Mouse (Mus musculus) left cerebral cortex, adult 18-20 months (tissue): ENCODE data around the gene Ldah. TPM values are rescaled to one million over a fixed set of nuclear protein-coding genes. Genes with fewer than 3 reads are reported as not detected.
A peak's percentile ranks its signal among the peaks of the same experiment; 100 is the strongest.

Experiments used
- DNase-seq, 2 experiments: peaks; one replicate each; pipeline ENCODE4 v3.0.0; 2021 to 2022; ENCODE audit warnings: low spot score in 2 of 2, mixed read lengths in 1 of 2
- total RNA-seq, 2 experiments: library from RNA; stranded (reverse); gene quantifications; 2 replicates each; pipeline ENCODE4 v1.2.3; 2021

Ldah gene
- total RNA-seq, 2 experiments from 2014 or later, result 34.9 to 40.2 TPM

DNA sequence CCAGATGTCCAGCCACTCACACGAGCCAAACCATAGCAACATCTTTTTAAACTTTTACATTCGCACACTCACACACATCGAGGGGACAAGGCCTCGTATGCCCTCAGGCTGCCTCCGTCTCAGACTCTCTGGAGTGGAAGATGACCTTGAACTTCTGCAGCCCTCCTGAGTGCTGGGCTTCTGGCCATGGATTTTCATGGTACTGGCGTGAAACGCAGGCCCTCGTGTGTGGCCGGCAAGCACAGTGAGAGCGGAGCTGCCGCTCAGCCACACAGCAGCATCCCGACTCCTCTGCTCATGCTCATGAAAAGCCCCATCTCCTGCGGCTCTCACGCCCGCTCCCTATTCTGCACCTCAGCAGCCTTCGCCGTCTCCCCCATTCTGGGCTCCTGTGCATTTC lies 103.1 kb downstream of the Ldah start:
- DNase-seq, result no peak

DNA sequence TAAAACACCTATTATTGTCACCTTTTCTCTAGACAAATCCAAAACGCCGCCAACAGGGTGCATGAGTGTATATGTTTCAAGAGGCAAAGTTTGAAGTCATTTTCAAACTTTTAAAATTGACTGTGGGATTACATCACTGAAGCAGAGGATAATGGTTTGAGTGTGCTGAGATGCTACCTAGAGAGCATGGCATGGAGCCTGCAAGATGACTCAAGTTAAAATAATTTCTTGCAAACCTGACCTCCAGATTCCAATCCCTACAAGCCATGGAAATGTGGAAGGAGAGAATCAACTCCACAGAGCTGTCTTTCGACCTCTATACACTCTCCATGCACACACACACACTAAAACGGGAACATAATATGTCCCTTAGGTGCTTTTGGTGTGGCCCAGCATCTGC lies 104.4 kb downstream of the Ldah start:
- no peak for DNase-seq

DNA sequence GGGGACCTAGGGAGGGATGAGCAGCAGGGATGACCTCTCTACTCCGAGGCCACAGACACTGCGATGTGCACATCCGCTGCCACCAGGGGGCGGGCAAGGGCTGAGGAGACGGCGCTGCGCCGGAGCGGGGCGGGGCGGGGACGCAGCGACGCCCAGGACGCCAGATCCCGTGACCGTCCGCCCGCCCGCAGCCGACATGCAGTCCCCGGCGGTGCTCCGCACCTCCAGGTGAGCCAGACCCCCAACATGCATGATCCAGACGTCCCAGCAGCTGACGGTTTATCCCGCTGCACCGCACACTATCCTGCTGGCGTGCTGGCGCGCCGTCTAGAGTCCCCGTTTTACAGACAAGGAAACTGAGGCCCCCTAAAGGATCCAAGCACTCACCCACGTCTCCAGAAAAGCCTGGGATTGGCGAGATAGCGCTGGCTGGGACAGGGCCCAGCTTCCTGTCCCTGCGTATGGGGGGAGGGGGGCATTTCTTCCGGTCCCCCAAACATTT lies 105.4 kb downstream of the Ldah start, which contains the start of gene Hs1bp3:
Gene Hs1bp3 (plus strand): TSS at position 163 of the 502 bp plus-strand sequence.
- peak; percentile 89 to 90 for DNase-seq

DNA sequence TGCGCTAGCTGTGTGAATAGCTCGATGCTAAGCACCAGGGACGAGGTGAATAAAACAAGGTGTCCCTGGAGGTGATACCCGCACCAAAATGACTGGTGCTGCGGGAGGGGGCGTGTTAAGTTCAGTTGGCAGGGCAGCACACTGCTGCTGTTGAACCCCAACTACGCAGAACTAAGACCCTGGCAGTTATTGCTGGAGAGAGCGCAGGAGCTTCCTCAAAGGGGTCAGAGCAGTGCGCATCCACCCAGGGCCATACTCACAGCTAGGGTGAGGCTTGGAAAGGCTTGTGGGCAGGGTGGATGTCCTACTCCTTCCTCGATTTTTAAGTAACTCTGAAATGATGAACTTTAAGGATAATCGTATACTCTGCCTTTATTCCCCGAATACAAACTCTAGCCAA lies 105.9 kb downstream of the Ldah start:
- DNase-seq, result no peak

DNA sequence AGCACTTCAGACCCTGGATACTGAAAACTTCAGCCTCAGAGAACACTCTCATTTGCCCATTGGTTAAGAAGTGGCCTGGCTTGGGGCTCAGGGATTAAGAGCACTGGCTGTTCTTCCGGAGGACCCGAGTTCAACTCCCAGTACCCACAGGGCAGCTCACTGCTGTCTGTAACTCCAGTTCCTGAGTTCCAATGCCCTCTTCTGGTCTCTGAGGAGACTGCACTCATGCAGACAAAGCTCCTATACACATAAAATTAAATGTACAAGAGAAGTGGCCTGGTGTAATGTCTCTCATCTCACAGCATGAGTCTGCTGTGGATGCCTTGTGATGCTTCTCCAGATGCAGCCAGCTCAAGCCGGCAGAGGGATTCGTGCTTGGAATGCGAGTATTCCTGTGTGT lies 108.6 kb downstream of the Ldah start:
- no peak for DNase-seq

DNA sequence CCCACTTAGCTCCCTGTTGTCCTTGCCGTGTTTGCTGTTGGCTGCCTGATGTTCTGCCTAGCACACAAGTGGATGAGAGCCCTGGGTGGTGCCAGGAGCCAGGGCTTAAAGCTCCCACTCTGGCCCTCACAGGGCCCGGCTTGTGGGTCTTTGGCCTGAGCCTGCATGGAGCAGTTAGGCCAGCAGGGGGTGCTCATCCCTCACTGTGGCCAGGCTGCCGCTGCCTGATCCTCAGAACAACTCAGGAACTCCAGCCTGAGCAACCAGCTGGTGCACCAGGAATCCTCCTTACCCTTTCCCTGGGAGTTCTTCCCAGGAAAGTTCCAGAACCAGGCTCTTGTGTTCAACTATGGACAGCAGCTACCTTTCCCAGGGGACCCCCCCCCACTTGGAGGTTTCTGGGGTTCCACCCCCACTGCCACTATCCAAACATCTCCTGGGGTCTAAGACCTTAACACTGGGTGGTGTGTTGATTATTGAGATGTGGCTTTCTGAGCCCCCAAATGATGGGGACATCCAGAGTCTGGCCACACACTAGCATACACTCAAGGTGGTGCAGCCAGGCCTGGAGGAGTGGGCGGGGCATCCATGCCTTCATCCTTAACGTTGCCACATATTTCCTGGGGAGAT lies 112.3 kb downstream of the Ldah start:
- DNase-seq, result peak; percentile 87 to 91

DNA sequence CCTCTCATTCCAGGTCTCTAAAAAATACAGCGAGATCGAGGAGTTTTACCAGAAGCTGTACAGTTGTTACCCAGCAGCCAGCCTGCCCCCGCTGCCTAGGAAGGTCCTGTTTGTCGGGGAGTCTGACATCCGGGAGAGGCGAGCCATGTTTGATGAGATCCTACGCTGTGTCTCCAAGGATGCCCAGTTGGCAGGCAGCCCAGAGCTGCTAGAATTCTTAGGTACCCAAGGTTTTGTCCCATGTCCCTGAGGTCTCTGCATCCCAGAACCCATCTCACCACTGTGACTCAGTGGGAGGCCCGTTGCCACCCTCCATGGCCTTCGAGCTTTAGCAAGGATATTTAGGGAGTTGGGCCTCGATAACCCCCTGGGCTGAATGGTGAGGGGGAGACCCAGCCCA lies 113.6 kb downstream of the Ldah start:
- no peak for DNase-seq

DNA sequence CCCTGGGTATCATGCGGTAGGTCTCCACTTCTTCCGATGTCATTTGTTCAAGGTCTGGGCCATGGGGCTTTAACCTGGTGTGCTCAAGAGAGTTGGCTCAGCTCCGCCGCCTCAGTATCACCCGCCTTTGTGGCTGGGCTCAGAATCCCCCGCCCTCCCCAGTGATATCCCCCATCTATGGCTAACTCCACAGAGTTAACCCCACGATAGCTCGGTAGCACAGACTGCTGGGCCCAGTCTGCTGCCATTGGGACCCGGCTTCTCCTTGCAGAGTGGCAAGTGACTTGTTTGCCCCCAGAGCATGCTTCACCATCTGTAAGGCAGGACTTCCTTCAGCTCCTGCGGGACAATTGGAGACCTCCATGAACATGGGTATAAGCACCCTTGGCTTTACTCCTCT lies 116.2 kb downstream of the Ldah start:
- no peak for DNase-seq

DNA sequence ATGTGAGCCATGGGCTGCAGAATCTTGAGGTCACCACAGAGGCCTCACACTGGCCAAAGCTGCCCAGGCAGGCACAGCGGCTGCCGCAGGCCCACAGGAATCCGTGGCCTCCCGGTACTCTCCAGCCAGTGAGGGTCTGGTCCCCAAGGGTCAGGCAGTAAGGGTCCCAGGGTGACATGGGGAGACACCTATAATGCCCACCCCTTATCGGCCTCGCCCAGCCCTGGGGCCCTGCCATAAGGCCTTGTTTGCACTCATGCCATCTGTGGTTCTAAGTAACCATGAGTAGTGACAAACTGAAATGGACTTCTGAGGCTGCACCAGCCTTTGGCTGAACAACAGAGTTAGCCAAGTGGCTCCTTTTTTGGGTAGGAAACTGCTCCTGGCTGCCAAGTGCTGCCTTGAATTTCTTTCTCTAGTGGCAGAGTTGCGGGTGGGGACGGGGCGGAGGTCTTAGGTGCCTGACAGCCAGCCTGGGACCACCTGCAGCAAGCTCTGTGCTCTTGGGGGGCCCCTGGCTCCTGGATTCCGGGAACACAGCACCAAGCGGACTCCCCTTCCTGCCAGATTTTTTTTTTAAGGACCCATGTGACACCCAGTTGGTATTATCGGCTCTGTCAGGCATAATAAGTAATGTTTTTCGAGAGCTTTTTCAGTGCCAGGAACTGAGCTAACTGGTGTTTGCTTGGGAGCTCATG lies 117.5 kb downstream of the Ldah start:
- DNase-seq, result no peak

DNA sequence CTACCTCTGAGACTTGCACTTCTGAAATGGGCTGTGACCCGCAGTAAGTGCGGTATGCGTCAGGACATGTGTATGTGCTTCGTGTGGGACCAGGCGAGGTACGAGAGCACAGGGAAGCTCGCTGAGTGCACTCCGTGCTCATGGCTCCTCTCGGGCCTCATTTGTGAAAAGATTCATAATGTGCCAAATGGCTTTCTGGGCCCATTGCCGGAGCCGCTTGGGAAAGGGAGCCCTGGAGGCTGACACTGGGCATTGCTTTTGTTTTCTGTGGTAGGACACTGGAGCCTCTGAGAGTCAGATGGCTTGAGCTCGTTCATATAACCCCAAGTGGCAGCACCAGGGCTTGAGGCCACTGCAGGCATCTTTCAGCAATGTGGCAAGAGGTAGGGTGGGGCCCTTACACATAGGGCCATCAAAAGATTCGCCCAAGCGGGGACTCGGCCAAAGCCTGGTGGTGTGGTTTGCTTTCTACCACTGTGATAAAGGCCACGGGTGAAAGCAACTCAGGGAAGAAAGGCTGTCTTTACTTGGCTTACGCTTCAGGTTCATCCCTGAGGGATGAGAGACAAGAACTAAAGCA lies 118.1 kb downstream of the Ldah start:
- peak in 1 of 2 experiments; percentile 52 for DNase-seq

DNA sequence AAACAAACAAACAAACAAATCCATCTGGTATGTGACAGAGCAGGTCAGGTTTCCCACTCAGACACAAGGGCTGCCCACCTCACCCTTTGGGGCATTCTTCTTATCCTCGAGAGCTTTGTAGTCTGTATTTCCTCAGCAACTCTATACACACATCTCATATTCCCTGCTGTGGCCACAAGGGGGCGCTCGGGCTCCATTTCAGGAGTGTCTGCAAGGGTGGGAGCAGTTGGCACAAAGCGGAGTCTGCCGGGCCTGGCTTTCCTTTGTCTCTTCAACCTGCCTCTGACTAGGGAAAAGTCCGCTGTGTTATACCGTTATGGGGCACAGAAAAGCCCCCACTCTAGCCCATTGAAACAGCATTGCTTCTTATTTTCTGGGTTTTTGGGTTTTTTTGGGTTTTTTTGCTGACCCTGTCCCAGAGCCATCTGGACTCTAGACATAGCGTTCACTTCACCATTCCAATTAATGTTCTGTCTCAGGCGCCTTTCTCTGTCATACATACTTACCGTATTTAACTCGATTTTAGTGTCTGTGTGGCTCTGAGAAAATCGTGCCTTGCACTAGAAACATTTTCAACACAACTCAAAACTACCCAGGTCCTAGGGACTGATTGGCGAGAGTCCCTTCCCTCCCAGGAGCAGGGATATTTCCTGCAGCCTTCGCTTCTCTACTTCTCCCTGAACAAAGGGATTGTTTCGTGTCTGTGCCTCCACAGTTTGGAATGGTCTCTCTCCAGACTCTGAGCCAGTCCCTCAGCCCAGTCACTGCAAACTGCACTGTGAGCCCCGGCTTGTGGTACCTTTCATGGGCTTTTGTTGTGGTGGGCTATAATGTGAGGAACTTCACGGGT lies 119.1 kb downstream of the Ldah start:
- DNase-seq, result peak; percentile 97 to 98

DNA sequence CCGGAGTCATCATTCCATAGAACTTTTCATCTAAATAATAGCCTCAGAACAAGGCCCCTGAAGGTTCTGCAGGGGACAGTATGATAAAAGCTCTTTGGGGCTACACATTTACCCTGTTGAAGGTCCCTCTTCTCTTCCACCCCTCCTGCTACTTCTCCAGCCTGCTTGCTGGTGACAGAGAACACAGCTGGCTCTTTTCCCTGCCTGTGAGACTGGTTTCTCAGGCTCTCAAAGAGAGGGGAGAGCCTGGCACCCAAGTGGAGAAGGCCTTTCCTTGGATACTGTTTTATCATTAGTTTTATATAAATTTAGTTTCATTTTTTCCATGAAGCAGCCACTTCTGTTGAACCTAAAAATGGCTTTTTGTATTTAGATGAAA lies 119.8 kb downstream of the Ldah start:
- no peak for DNase-seq

DNA sequence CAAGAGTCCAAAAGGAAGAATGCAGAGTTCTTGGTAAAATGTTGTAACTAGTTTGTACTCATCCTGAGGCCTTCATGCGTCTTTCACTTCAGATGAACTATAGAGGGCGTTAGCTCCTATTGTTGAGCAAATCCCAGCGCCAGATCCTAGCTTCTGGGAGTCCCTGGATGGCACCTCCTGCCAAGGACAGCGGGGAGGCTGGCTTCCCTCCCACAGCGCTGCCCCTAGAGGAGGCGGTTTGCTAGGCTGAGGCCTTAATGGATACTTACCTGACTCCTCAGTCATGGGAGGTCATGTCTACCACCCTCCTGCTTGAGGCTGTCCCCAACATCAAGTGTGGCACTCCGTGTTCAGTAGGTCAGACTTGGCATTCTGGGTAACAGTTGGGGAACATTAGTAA lies 121.3 kb downstream of the Ldah start:
- no peak for DNase-seq

DNA sequence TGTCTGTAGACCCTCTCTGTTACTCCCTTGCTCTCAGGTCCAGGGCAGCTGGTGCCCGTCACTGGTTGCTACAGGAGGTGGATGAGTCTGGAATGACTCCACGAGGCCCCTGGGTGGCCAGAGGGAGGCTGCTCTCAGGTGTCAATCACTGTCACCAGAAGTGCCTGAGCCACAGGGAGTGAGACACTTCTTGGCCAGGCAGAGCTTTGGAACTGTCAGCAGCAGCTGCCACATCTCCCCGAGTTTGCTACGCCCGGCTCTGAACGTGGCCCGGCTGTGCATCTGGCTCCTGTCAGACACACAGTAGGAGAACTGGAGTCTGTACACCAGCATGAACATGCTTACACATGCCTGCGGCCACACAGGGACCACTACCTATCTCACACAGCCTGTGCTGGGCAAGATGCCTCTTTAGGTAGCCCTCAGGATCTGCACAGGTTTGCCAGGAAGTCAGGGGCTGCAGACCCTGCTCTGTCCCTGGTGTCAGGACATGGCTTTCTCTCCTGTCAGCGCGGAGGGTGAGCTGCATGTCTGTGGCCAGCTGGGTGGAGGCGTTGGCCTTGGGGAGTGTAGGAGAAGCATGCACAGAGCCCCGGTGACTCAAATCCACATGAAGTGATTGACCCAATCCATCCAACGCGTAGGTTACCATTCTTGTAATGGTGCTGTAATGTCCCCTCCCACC lies 123.7 kb downstream of the Ldah start:
- DNase-seq, result no peak

DNA sequence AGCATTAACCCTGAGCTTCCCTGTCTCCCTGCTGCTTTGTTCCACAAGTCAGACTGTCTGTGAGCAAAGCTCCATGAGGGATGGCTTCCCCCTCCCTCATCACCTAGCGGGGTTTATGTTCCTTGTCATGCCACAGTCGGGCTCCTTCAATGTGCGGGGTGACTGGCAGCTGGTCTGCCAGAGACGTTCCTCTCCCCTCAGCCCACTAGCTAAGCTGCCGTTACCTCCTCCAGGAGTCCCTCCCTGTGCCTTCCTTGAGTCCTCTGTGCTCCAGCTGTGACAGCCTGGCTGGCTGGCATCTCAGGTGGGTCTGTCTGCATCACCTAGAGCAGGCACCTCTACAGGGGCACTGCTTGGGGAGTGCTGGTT lies 124.3 kb downstream of the Ldah start:
- DNase-seq, result no peak

DNA sequence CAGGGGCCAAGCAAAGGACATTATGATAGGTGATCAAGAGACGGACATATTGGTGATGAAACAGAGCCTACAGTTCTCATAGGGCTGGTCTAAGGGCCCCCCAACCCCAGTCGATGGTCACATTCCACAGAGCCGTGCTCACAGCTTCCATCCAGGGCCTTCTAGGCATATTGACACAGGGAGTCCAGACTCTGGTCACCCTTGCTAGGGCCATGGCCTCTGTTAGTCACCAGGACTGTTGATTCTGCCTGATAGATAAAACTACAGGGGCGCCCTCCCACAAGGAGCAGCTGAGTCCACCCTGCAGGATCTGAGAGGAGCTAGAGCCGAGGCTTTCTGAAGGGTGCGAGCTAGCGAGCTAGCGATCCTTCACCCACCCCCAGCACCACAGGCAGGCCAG lies 125.7 kb downstream of the Ldah start:
- no peak for DNase-seq

DNA sequence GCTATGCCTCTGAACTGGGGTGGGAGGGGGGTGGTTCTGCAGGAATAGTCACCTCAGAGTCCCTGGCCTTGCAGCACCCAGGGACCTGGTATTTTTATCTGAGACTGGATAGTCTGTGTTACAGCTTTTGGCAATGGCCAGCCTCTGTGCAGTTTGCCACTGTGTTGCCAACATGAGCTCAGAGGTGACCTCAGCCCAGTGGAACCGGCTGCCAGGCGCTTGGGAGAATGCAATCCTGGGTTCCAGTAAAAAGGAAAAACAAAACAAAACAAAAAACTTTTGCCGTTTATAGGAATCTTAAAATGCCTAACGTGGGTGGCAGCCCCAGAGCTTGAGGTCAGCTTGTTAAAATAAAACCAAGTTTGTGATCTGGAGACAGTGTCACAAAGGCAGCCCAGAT lies 126.4 kb downstream of the Ldah start:
- no peak for DNase-seq
